In genomic region chr1:161070352-161071271, GRCm38 (mm10) we compare ENCODE assay signal across 8 mouse cellular contexts. TPM values are rescaled to one million over a fixed set of nuclear protein-coding genes. Genes with fewer than 3 reads are reported as not detected.
DNase-seq lines count a peak whose midpoint lies in the region; ATAC-seq and TF ChIP-seq lines count a peak whose summit lies in the region.

Gene Dars2 (minus strand): TSS chr1:161070658.
Gene Cenpl (plus strand): TSS chr1:161070713.

- H3K4me2 ChIP-seq in hindbrain, postnatal 0 days (ENCODE audit: low read depth, low read length): peak within 1 kb of the TSS; percentile 76

- intact Hi-C loops in gastrocnemius, adult 2 months (cut with DNase I): loop anchor here (5.0 kb wide), 1 partner anchor 33 kb away; no protein-coding TSS in a partner anchor
- intact Hi-C loops in left cerebral cortex, adult 2 months (cut with DNase I): loop anchor here (2.0 kb wide), 2 partner anchors 36 to 60 kb away; partner anchors contain the start of genes Klhl20 and Zbtb37

- no peaks in the 10 kb centered on the region for H3K27me3 ChIP-seq in hindbrain, postnatal 0 days (ENCODE audit: insufficient read depth, low read length)

- peak; percentile 99 for DNase-seq in ZHBTc4 (ENCODE audit: low read depth, low spot score)
- DNase-seq in gastrocnemius, adult 2 months: peak; percentile 96
- peak; percentile 98 for DNase-seq in hindbrain, postnatal 0 days (ENCODE audit: low spot score)
- DNase-seq in left cerebral cortex, adult 2 months (ENCODE audit: extremely low spot score in 1 of 2, low spot score in 2 of 2): peak; percentile 96
- peak; percentile 98 for DNase-seq in right cerebral cortex, adult 2 months (ENCODE audit: low spot score in 2 of 2)
- DNase-seq in urinary bladder, postnatal 14 days (ENCODE audit: low spot score): peak; percentile 96

- H3K9me3 ChIP-seq in hindbrain, postnatal 0 days (ENCODE audit: low read length): no peaks in the 10 kb centered on the region

- H3K36me3 ChIP-seq in hindbrain, postnatal 0 days (ENCODE audit: insufficient read depth, low read length): no peaks in the 10 kb centered on the region

- peak within 1 kb of the TSS; percentile 83 for H3K4me3 ChIP-seq in gastrocnemius, adult 2 months
- H3K4me3 ChIP-seq in hindbrain, postnatal 0 days (ENCODE audit: low read length): peak within 1 kb of the TSS; percentile 85
- peak within 1 kb of the TSS; percentile 77 for H3K4me3 ChIP-seq in left cerebral cortex, adult 2 months

- peaks cover 12% of the 10 kb centered on the region for H3K4me1 ChIP-seq in hindbrain, postnatal 0 days (ENCODE audit: insufficient read depth, low read length)

- peak; percentile 16; the same call in 1 of the 2 replicates for TF ChIP-seq CTCF in gastrocnemius, adult 2 months (IDR thresholded peaks at IDR 0.05)
- TF ChIP-seq CTCF in hindbrain, postnatal 0 days (IDR thresholded peaks at IDR 0.05; ENCODE audit: low read depth): peak; percentile 46
- peak; percentile 4 for TF ChIP-seq CTCF in left cerebral cortex, adult 2 months (IDR thresholded peaks at IDR 0.05)

- WGBS in hindbrain, postnatal 0 days: under 1% methylated on average over 57 of the region's 57 CpGs

- H3K9ac ChIP-seq in hindbrain, postnatal 0 days (replicated peaks; ENCODE audit: low read length): peak within 1 kb of the TSS; percentile 74

- H3K27ac ChIP-seq in gastrocnemius, adult 2 months: peak within 1 kb of the TSS; percentile 87
- H3K27ac ChIP-seq in hindbrain, postnatal 0 days: peak within 1 kb of the TSS; percentile 75
- H3K27ac ChIP-seq in left cerebral cortex, adult 2 months: peak within 1 kb of the TSS; percentile 84

- peak; percentile 95 for ATAC-seq in common myeloid progenitor, adult 5-6 weeks (replicated peaks; ENCODE audit: low read depth, poor library complexity, severe bottlenecking)
- peak; percentile 99 for ATAC-seq in hindbrain, postnatal 0 days
- peak; percentile 86 for ATAC-seq in megakaryocyte, adult 5-6 weeks (ENCODE audit: poor library complexity, severe bottlenecking)

RNA-seq across cellular contexts. Expression of gene Dars2, which starts in this region (rescaled TPM):
- total RNA-seq in common myeloid progenitor, adult 5-6 weeks (2017): 33.7 and 38.1 TPM in 2 replicates
- total RNA-seq in gastrocnemius, adult 2 months (2021): 10 to 100 TPM in 1 of 2 experiments, 1 to 10 TPM in 1; 7.6 to 15.5 TPM
- 19.2 and 21.4 TPM in 2 replicates for total RNA-seq in hindbrain, postnatal 0 days (2014; rRNA removed)
- 24.8 and 26.0 TPM in 2 replicates for polyA plus RNA-seq in hindbrain, postnatal 0 days (2015; fragmentation: Nextera tagmentation; extraction: Ambion mirVana)
- 10 to 100 TPM; 20.0 to 20.9 TPM for total RNA-seq in left cerebral cortex, adult 2 months (2021)
- total RNA-seq in megakaryocyte, adult 5-6 weeks (2015): 18.3 and 20.9 TPM in 2 replicates
- 12.8 and 15.3 TPM in 2 replicates for total RNA-seq in megakaryocyte, adult 5-6 weeks (2017)

RNA-seq across cellular contexts. Expression of gene Cenpl, which starts in this region (rescaled TPM):
- total RNA-seq in common myeloid progenitor, adult 5-6 weeks (2017): 6.4 and 8.0 TPM in 2 replicates
- under 1 TPM; 0.41 to 0.50 TPM for total RNA-seq in gastrocnemius, adult 2 months (2021)
- total RNA-seq in hindbrain, postnatal 0 days (2014; rRNA removed): 1.0 and 1.2 TPM in 2 replicates
- polyA plus RNA-seq in hindbrain, postnatal 0 days (2015; fragmentation: Nextera tagmentation; extraction: Ambion mirVana): 6.8 and 7.5 TPM in 2 replicates
- total RNA-seq in left cerebral cortex, adult 2 months (2021): 1 to 10 TPM; 1.4 TPM
- 42.7 and 56.4 TPM in 2 replicates for total RNA-seq in megakaryocyte, adult 5-6 weeks (2015)
- total RNA-seq in megakaryocyte, adult 5-6 weeks (2017): 7.7 and 13.0 TPM in 2 replicates

Comparison
In these comparisons a context has a peak if more than half of its experiments do, and no peak if none do; other contexts are left out.
1. Peak in every context shown above with its lines: DNase-seq, ATAC-seq, H3K4me3 ChIP-seq and H3K27ac ChIP-seq.